Mouse (Mus musculus): ENCODE measurements around the gene Tas1r3. TPM values are rescaled to one million over a fixed set of nuclear protein-coding genes. Genes with fewer than 3 reads are reported as not detected.

Tas1r3 gene
- total and polyA plus RNA-seq, 2 experiments from 2014 or later: 0.12 to 0.38 TPM

- no peak for ATAC-seq (ENCODE audit: low FRiP score)
- Histone ChIP-seq H3K4me1 (ENCODE audit: insufficient read depth, low read length) (no peaks in the 10 kb centered on the region), H3K27ac (ENCODE audit: low read depth, low read length) (no peak overlapping the region), H3K36me3 (ENCODE audit: insufficient read depth, low read length) (peaks cover 81% of the 10 kb centered on the region), H3K9me3 (ENCODE audit: low read length) (no peaks in the 10 kb centered on the region), H3K4me2 (ENCODE audit: low read depth, low read length, poor library complexity, severe bottlenecking) (no peak overlapping the region), H3K4me3 (ENCODE audit: low read depth, low read length) (no peak overlapping the region), H3K27me3 (ENCODE audit: insufficient read depth, low read length) (no peaks in the 10 kb centered on the region), H3K9ac (replicated peaks; ENCODE audit: low read length, poor library complexity, severe bottlenecking) (no peak overlapping the region)
- 83% methylated on average over 3 of the region's 3 CpGs for WGBS
- no peak for TF ChIP-seq CTCF (IDR thresholded peaks at IDR 0.05)
- DNase-seq (ENCODE audit: low spot score): no peak
Observed at GRCm38 (mm10) chr4:155856881-155857280, 6.3 kb downstream of the Tas1r3 start.

DNA sequence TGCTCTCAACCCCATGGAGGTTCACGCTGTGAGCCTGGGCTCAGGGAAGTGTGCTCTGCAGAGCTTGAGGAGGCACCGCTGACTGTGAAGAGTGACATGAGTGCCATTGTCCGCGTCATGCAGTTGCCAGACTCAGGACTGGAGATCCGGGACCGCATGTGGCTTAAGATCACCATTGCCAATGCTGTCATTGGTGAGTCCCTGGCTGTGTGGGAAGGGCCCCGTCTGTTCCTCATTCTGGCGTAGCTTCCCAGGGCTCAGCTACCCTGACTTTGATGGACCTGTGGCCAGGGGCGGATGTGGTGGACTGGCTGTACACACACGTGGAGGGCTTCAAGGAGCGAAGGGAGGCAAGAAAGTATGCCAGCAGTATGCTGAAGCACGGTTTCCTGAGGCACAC is 7.1 kb downstream of the Tas1r3 start:
- DNase-seq (ENCODE audit: low spot score): no peak
- H3K4me3 ChIP-seq (ENCODE audit: low read depth, low read length): no peak overlapping the region
- ATAC-seq (ENCODE audit: low FRiP score): no peak
- no peak overlapping the region for H3K9ac ChIP-seq (replicated peaks; ENCODE audit: low read length, poor library complexity, severe bottlenecking)
- no peaks in the 10 kb centered on the region for H3K4me1 ChIP-seq (ENCODE audit: insufficient read depth, low read length)
- H3K9me3 ChIP-seq (ENCODE audit: low read length): no peaks in the 10 kb centered on the region
- TF ChIP-seq CTCF (IDR thresholded peaks at IDR 0.05): no peak
- no peak overlapping the region for H3K27ac ChIP-seq (ENCODE audit: low read depth, low read length)
- WGBS: 91% methylated on average over 12 of the region's 12 CpGs
- no peak overlapping the region for H3K4me2 ChIP-seq (ENCODE audit: low read depth, low read length, poor library complexity, severe bottlenecking)
- no peaks in the 10 kb centered on the region for H3K27me3 ChIP-seq (ENCODE audit: insufficient read depth, low read length)
- H3K36me3 ChIP-seq (ENCODE audit: insufficient read depth, low read length): peaks cover 74% of the 10 kb centered on the region

DNA sequence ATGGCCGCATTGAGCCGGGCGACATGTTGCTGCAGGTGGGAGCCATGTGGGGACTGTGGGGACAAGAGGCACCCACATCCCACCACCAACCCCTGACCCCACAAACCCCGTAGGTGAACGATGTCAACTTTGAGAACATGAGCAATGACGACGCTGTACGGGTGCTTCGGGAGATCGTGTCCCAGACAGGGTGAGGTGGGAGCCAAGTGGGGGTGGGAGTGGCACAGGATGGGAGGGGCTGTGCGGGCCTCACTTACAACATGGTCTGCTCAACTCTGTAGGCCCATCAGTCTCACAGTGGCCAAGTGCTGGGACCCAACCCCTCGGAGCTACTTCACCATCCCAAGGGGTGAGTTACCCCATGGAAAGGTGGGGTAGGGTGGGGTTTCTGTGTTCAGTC is 8.2 kb downstream of the Tas1r3 start:
- DNase-seq (ENCODE audit: low spot score): no peak
- no peak overlapping the region for H3K9ac ChIP-seq (replicated peaks; ENCODE audit: low read length, poor library complexity, severe bottlenecking)
- H3K9me3 ChIP-seq (ENCODE audit: low read length): no peaks in the 10 kb centered on the region
- ATAC-seq (ENCODE audit: low FRiP score): no peak
- H3K27me3 ChIP-seq (ENCODE audit: insufficient read depth, low read length): no peaks in the 10 kb centered on the region
- no peak overlapping the region for H3K4me3 ChIP-seq (ENCODE audit: low read depth, low read length)
- H3K36me3 ChIP-seq (ENCODE audit: insufficient read depth, low read length): peaks cover 64% of the 10 kb centered on the region
- no peak for TF ChIP-seq CTCF (IDR thresholded peaks at IDR 0.05)
- H3K27ac ChIP-seq (ENCODE audit: low read depth, low read length): no peak overlapping the region
- WGBS: 95% methylated on average over 11 of the region's 12 CpGs
- 0 out of 2 replicates have a peak, but pooled peaks cover 3% of the 10 kb centered on the region for H3K4me1 ChIP-seq (ENCODE audit: insufficient read depth, low read length)
- H3K4me2 ChIP-seq (ENCODE audit: low read depth, low read length, poor library complexity, severe bottlenecking): no peak overlapping the region

DNA sequence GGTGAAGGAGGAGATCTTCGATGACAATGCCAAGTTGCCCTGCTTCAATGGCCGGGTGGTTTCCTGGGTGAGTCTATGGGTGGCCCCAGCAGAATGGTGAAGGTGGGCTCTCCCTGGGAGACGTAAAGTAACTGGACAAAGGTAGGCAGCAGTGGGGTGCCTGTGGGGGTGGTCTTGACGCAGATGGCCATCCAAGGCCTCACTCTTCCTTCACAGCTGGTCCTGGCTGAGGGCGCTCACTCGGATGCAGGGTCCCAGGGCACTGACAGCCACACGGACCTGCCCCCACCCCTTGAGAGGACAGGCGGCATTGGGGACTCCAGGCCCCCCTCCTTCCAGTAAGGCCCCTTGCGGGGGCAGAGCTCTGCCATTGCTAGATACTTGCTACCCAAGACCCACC is 9.7 kb downstream of the Tas1r3 start:
- ATAC-seq (ENCODE audit: low FRiP score) (no peak), DNase-seq (ENCODE audit: low spot score) (no peak)
- Histone ChIP-seq H3K27ac (ENCODE audit: low read depth, low read length) (no peak overlapping the region), H3K9me3 (ENCODE audit: low read length) (no peaks in the 10 kb centered on the region), H3K4me3 (ENCODE audit: low read depth, low read length) (no peak overlapping the region), H3K4me1 (ENCODE audit: insufficient read depth, low read length) (peaks cover 14% of the 10 kb centered on the region), H3K4me2 (ENCODE audit: low read depth, low read length, poor library complexity, severe bottlenecking) (no peak overlapping the region), H3K36me3 (ENCODE audit: insufficient read depth, low read length) (peaks cover 49% of the 10 kb centered on the region), H3K9ac (replicated peaks; ENCODE audit: low read length, poor library complexity, severe bottlenecking) (no peak overlapping the region), H3K27me3 (ENCODE audit: insufficient read depth, low read length) (no peaks in the 10 kb centered on the region)
- TF ChIP-seq CTCF (IDR thresholded peaks at IDR 0.05): no peak
- WGBS: 93% methylated on average over 9 of the region's 9 CpGs

DNA sequence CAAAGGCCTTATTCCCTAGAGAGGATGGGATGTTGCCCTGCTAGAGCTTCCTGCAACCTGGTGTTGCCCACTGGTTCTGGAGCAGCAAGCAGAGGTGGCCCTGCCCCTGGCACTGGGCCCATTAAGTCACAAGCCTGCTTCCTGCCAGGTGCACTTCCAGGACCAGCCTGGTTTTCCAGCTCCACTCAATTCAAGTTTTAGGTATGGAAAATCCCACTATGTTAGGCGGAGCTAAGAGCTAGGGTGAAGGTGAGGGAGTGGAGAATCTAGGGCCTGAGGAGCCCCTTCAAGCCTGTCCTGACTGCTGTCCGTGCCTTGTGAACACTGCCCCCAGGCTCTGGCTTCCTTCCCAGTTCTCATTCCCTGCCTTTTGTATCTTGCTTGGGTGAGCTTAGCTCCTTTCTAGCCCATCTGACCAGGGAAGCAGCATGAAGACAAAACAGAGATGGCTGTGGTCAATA is 11.2 kb downstream of the Tas1r3 start:
- WGBS: 76% methylated on average over 2 of the region's 2 CpGs
- peaks cover 17% of the 10 kb centered on the region for H3K4me1 ChIP-seq (ENCODE audit: insufficient read depth, low read length)
- no peak overlapping the region for H3K9ac ChIP-seq (replicated peaks; ENCODE audit: low read length, poor library complexity, severe bottlenecking)
- H3K27ac ChIP-seq (ENCODE audit: low read depth, low read length): no peak overlapping the region
- ATAC-seq (ENCODE audit: low FRiP score) (no peak), DNase-seq (ENCODE audit: low spot score) (no peak)
- peaks cover 37% of the 10 kb centered on the region for H3K36me3 ChIP-seq (ENCODE audit: insufficient read depth, low read length)
- TF ChIP-seq CTCF (IDR thresholded peaks at IDR 0.05): no peak
- H3K4me3 ChIP-seq (ENCODE audit: low read depth, low read length): no peak overlapping the region
- no peaks in the 10 kb centered on the region for H3K27me3 ChIP-seq (ENCODE audit: insufficient read depth, low read length)
- H3K4me2 ChIP-seq (ENCODE audit: low read depth, low read length, poor library complexity, severe bottlenecking): no peak overlapping the region
- no peaks in the 10 kb centered on the region for H3K9me3 ChIP-seq (ENCODE audit: low read length)

- Histone ChIP-seq H3K27ac (ENCODE audit: low read depth, low read length) (no peak overlapping the region), H3K4me1 (ENCODE audit: insufficient read depth, low read length) (peaks cover 17% of the 10 kb centered on the region), H3K36me3 (ENCODE audit: insufficient read depth, low read length) (peaks cover 30% of the 10 kb centered on the region), H3K4me3 (ENCODE audit: low read depth, low read length) (no peak overlapping the region), H3K4me2 (ENCODE audit: low read depth, low read length, poor library complexity, severe bottlenecking) (no peak overlapping the region), H3K9me3 (ENCODE audit: low read length) (no peaks in the 10 kb centered on the region), H3K27me3 (ENCODE audit: insufficient read depth, low read length) (no peaks in the 10 kb centered on the region), H3K9ac (replicated peaks; ENCODE audit: low read length, poor library complexity, severe bottlenecking) (no peak overlapping the region)
- no peak for TF ChIP-seq CTCF (IDR thresholded peaks at IDR 0.05)
- no peak for ATAC-seq (ENCODE audit: low FRiP score)
- DNase-seq (ENCODE audit: low spot score): no peak
- WGBS: 93% methylated on average over 3 of the region's 3 CpGs
Observed at GRCm38 (mm10) chr4:155851368-155851767, 11.8 kb downstream of the Tas1r3 start.
